In the genomic region with DNA sequence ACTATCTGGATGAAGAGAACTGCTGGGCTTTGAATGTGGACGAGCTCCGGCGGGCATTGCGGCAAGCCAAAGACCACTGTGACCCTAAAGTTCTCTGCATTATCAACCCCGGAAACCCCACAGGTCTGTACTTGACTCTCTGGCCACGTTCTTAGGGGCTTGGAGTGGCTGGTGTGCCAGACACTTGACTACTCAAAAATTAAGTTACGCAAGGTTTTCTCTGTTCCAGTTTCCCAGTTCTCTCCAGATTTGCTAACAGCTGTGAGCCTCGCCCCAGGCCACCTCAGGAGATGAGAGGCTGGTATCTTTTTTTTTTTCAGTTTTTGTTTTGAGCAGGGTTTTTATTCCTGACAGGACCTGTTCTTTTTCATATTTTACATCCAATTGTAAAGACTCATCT, we compare ENCODE assay signal across 27 mouse cellular contexts. TPM values are rescaled to one million over a fixed set of nuclear protein-coding genes. Genes with fewer than 3 reads are reported as not detected.
DNase-seq lines count a peak whose midpoint lies in the region; ATAC-seq and TF ChIP-seq lines count a peak whose summit lies in the region.
"Had no signal": no experiment of that assay in that cellular context is flagged by ENCODE, and none has a peak within 500 bp of the region (broad histone marks: within the 10 kb centered on the region; RNA-seq: fewer than 3 reads in every experiment).

No protein-coding gene starts in this region.

- no peak overlapping the region for H3K4me2 ChIP-seq in hindbrain, embryonic 16.5 days (ENCODE audit: low read length)
- H3K4me2 ChIP-seq: embryonic facial prominence, embryonic 15.5 days; forebrain, embryonic 13.5 days; heart, embryonic 11.5 days; lung, embryonic 15.5 days; midbrain, embryonic 11.5 days had no signal

- H3K27ac ChIP-seq in gastrocnemius, adult 2 months: peak overlapping the region; percentile 96
- H3K27ac ChIP-seq in left cerebral cortex, adult 2 months: peak overlapping the region; percentile 36; the same call in 1 of the 2 replicates
- 0 out of 2 replicates have a peak overlapping the region, but pooled peaks have one; percentile 12 for H3K27ac ChIP-seq in hindbrain, embryonic 16.5 days (ENCODE audit: low read depth, low read length)
- H3K27ac ChIP-seq: embryonic facial prominence, embryonic 10.5 days; embryonic facial prominence, embryonic 15.5 days; forebrain, embryonic 13.5 days; liver, embryonic 14.5 days; lung, embryonic 15.5 days had no signal

- H3K4me1 ChIP-seq in hindbrain, embryonic 16.5 days (ENCODE audit: control insufficient read depth, insufficient read depth, low read depth, low read length): no peaks in the 10 kb centered on the region
- H3K4me1 ChIP-seq: embryonic facial prominence, embryonic 10.5 days; forebrain, embryonic 13.5 days; lung, embryonic 15.5 days had no signal

- intact Hi-C loops in gastrocnemius, adult 2 months (cut with DNase I): no loop called here
- intact Hi-C loops in gastrocnemius, postnatal 14 days (cut with DNase I; ENCODE audit: low total_unique reads): no loop called here
- intact Hi-C loops in left cerebral cortex, adult 2 months (cut with DNase I): no loop called here
- intact Hi-C loops in left cerebral cortex, postnatal 14 days (cut with DNase I): no loop called here

- ATAC-seq in hindbrain, embryonic 16.5 days: no peak
- ATAC-seq: activated CD4-positive, CD25-positive, alpha-beta regulatory T cell, adult 4 months; forebrain, embryonic 13.5 days had no signal

- TF ChIP-seq CTCF in gastrocnemius, adult 2 months (IDR thresholded peaks at IDR 0.05): no peak
- no peak for TF ChIP-seq CTCF in left cerebral cortex, adult 2 months (IDR thresholded peaks at IDR 0.05)

- no peaks in the 10 kb centered on the region for H3K9me3 ChIP-seq in hindbrain, embryonic 16.5 days (ENCODE audit: control insufficient read depth, low read length)
- H3K9me3 ChIP-seq: embryonic facial prominence, embryonic 10.5 days; embryonic facial prominence, embryonic 15.5 days; forebrain, embryonic 13.5 days; lung, embryonic 15.5 days had no signal

- no peaks in the 10 kb centered on the region for H3K27me3 ChIP-seq in hindbrain, embryonic 16.5 days (replicated peaks; ENCODE audit: control insufficient read depth, insufficient read depth, low read length)
- H3K27me3 ChIP-seq: CH12.LX; embryonic facial prominence, embryonic 15.5 days; forebrain, embryonic 13.5 days; lung, embryonic 15.5 days had no signal

- H3K4me3 ChIP-seq in gastrocnemius, adult 2 months: no peak overlapping the region
- H3K4me3 ChIP-seq in left cerebral cortex, adult 2 months: no peak overlapping the region
- no peak overlapping the region for H3K4me3 ChIP-seq in hindbrain, embryonic 16.5 days (ENCODE audit: low read length)
- H3K4me3 ChIP-seq: embryonic facial prominence, embryonic 10.5 days; embryonic facial prominence, embryonic 15.5 days; forebrain, embryonic 13.5 days; lung, embryonic 15.5 days; myocyte had no signal

- peaks cover 39% of the 10 kb centered on the region for H3K36me3 ChIP-seq in hindbrain, embryonic 16.5 days (ENCODE audit: control insufficient read depth, insufficient read depth, low read length)

- no peak overlapping the region for H3K9ac ChIP-seq in hindbrain, embryonic 16.5 days (ENCODE audit: low read depth, low read length)
- H3K9ac ChIP-seq: embryonic facial prominence, embryonic 15.5 days; forebrain, embryonic 13.5 days; liver, embryonic 14.5 days; lung, embryonic 15.5 days had no signal

- peak; percentile 32 for DNase-seq in gastrocnemius, adult 2 months
- DNase-seq in gastrocnemius, postnatal 14 days: no peak
- DNase-seq in left cerebral cortex, adult 2 months (ENCODE audit: extremely low spot score in 1 of 2, low spot score in 2 of 2): no peak
- DNase-seq in left cerebral cortex, postnatal 14 days (ENCODE audit: low spot score in 2 of 2): no peak
- peak; percentile 45 for DNase-seq in lung, postnatal 36 days
- no peak for DNase-seq in thymus, postnatal 25 days
- DNase-seq: adrenal gland, adult 8-10 months; cerebellum, adult 8-10 months; cerebellum, postnatal 25 days; gastrocnemius, postnatal 25 days; heart, adult 18-20 months; heart, postnatal 36 days; kidney, adult 18-20 months; kidney, postnatal 36 days; layer of hippocampus, postnatal 36 days; liver had no signal

- WGBS in hindbrain, embryonic 16.5 days: 83% methylated on average over 8 of the region's 8 CpGs

RNA-seq across cellular contexts. Expression of a gene that starts 19.9 kb away (rescaled TPM):
- 100 to 1,000 TPM; 203 to 433 TPM for total RNA-seq in gastrocnemius, adult 2 months (2021)
- 100 to 1,000 TPM in 1 of 2 experiments, 10 to 100 TPM in 1; 74.7 to 129 TPM for total RNA-seq in gastrocnemius, postnatal 14 days (2021)
- 10 to 100 TPM; 62.7 to 70.0 TPM for total RNA-seq in left cerebral cortex, adult 2 months (2021)
- 10 to 100 TPM; 50.3 to 70.2 TPM for total RNA-seq in left cerebral cortex, postnatal 14 days (2021)
- polyA plus RNA-seq in hindbrain, embryonic 16.5 days (2015; fragmentation: Nextera tagmentation; extraction: Ambion mirVana): 58.1 and 62.2 TPM in 2 replicates

RNA-seq across cellular contexts. Expression of a gene that starts 42.9 kb away (rescaled TPM):
- total RNA-seq in gastrocnemius, adult 2 months (2021): 100 to 1,000 TPM; 204 to 232 TPM
- 100 to 1,000 TPM; 177 to 178 TPM for total RNA-seq in gastrocnemius, postnatal 14 days (2021)
- total RNA-seq in left cerebral cortex, adult 2 months (2021): 100 to 1,000 TPM; 175 to 199 TPM
- 100 to 1,000 TPM; 198 to 202 TPM for total RNA-seq in left cerebral cortex, postnatal 14 days (2021)
- polyA plus RNA-seq in hindbrain, embryonic 16.5 days (2015; fragmentation: Nextera tagmentation; extraction: Ambion mirVana): 170 and 171 TPM in 2 replicates

Comparison
In these comparisons a context has a peak if more than half of its experiments do, and no peak if none do; other contexts are left out.
1. DNase-seq: peak in gastrocnemius, adult 2 months (single experiment) and lung, postnatal 36 days (single experiment); none in gastrocnemius, postnatal 14 days (single experiment), left cerebral cortex, adult 2 months (0 of 2), left cerebral cortex, postnatal 14 days (0 of 2) and thymus, postnatal 25 days (single experiment).
2. H3K27ac ChIP-seq: peak in every context shown above with its lines; median percentile 96 in gastrocnemius, adult 2 months; 36 in left cerebral cortex, adult 2 months; 12 in hindbrain, embryonic 16.5 days.